Mouse (Mus musculus): Measurements from ENCODE around the gene Tln1.

DNA sequence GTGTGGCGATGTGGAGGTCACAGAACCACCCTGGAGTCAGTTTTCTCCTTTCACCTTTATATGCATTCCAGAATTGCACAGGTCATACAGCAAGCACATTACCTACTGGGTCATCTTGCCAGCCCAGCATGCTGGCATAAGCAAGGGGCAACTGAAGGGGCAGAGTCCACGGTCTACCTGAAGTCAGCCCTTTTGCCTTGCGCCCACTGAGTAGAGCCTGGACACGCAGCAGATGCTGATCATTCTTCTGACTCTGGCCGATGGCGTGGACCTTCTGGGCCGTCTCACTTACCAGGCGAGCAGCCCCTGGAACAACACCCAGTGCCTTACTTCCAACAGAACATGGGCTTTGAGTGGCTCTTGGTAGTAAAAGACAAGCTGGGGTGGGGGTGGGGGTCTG, 65.1 kb downstream of the Tln1 start:
- TF ChIP-seq EP300 (IDR thresholded peaks at IDR 0.05; ENCODE audit: low read depth) (no peak), CTCF (IDR thresholded peaks at IDR 0.05; ENCODE audit: low read depth) (no peak)

Data from liver, embryonic 14.5 days (tissue).